Mouse (Mus musculus) layer of hippocampus, adult 8-10 months (tissue): ENCODE measurements around the gene Gm5662. TPM values are rescaled to one million over a fixed set of nuclear protein-coding genes. Genes with fewer than 3 reads are reported as not detected.
"Not testable (repeated sequence)": the region's sequence is repeated elsewhere in the genome, so short reads cannot be mapped to it uniquely, and the experiment has no call there.

ENCODE experiments used
- DNase-seq, 2 experiments: peaks; one replicate each; pipeline ENCODE4 v3.0.0; 2022; ENCODE audit warnings: low spot score in 2 of 2
- total RNA-seq, 4 experiments: library from RNA; stranded (reverse); gene quantifications; 2 replicates each; pipeline ENCODE4 v1.2.4; 2022

The Gm5662 gene
- not detected for total RNA-seq

GRCm38 (mm10) chr12:88274400-88274799, at the start of gene Gm5662:
Gene Gm5662, minus strand, starts transcription at chr12:88274500.
- not testable (repeated sequence) for DNase-seq

GRCm38 (mm10) chr12:88323926-88324325, 49.6 kb upstream of the Gm5662 start, which contains the start of gene Gm5039:
Gene Gm5039, minus strand, starts transcription at chr12:88324026.
- not testable (repeated sequence) for DNase-seq

GRCm38 (mm10) chr12:88314556-88314955, 40.3 kb upstream of the Gm5662 start:
- no peak for DNase-seq

- DNase-seq: not testable (repeated sequence)
These were observed 22.9 kb upstream of the Gm5662 start for GRCm38 (mm10) chr12:88297171-88297570.

GRCm38 (mm10) chr12:88293082-88293481, 18.8 kb upstream of the Gm5662 start:
- not testable (repeated sequence) for DNase-seq

GRCm38 (mm10) chr12:88285224-88285623, 10.9 kb upstream of the Gm5662 start:
- not testable (repeated sequence) for DNase-seq

- DNase-seq: no peak
These were observed 17.1 kb downstream of the Gm5662 start for GRCm38 (mm10) chr12:88257241-88257640.

GRCm38 (mm10) chr12:88255917-88256316, 18.4 kb downstream of the Gm5662 start:
- DNase-seq: not testable (repeated sequence)

- not testable (repeated sequence) for DNase-seq
These were observed 24.3 kb downstream of the Gm5662 start, which contains the start of gene Gm8332 for GRCm38 (mm10) chr12:88250000-88250399. Gene Gm8332, minus strand, starts transcription at chr12:88250100.

GRCm38 (mm10) chr12:88245786-88246185, 28.5 kb downstream of the Gm5662 start:
- not testable (repeated sequence) for DNase-seq

- not testable (repeated sequence) for DNase-seq
These were observed 31.4 kb downstream of the Gm5662 start for GRCm38 (mm10) chr12:88242940-88243339.

Other genes starting within 250 kb of the Gm5662 start
- gene Gm2056, start 247.5 kb downstream of the Gm5662 start, total RNA-seq: not detected
- gene Gm16368, start 190.8 kb downstream of the Gm5662 start, total RNA-seq: not detected
- gene Gm10436, start 92.4 kb downstream of the Gm5662 start, total RNA-seq: not detected
- gene Gm8332, start 24.4 kb downstream of the Gm5662 start, total RNA-seq: not detected
- not detected for gene Gm5039, start 49.5 kb upstream of the Gm5662 start, total RNA-seq
- gene Adck1, start 86.1 kb upstream of the Gm5662 start, total RNA-seq: 10 to 100 TPM; 35.2 to 40.0 (median 35.5) TPM